Mouse (Mus musculus): ENCODE measurements around the gene Klhdc1.

Klhdc1 gene

DNA sequence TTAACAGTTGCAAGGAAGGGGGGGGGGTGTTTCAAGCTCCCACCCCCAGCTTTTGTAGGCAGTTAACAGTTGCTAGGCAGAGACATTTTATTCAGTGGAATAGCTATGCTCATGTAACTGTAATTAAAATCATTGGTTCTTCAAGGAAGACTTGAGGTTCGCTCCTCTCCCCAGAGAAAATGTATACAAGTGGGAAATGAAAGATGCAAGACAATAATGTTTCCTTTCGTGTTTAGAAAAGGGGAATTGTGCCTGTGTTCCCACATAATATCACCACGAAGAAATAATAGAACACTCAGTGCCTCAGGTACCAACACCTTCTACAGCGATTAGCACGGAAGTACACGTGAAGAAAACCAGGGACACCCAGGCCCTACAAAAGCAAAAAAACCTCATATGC is at the start of gene Klhdc1:
Klhdc1 (plus strand) TSS at position 301 of the 400 bp plus-strand sequence.
- DNase-seq (ENCODE audit: low spot score), result no peak

DNA sequence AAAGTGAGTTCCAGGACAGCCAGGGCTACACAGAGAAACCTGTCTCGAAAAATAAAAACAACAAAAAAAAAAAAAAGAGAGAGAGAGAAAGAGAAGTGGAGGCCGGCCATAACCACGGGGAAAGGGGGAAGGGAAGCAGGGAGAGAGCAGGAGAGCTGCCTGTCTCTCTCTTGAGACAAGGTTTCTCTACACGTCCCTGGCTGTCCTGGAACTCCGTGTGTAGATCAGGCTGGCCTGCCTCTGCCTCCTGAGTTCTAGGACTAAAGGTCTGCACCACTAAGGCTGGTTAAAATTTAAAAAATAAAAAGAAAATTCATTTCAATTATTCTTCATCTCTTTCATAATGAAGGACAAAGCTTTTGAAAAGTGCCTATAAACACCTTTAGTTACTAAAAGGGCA is 49.6 kb upstream of the Klhdc1 start:
- DNase-seq (ENCODE audit: low spot score), result no peak

DNA sequence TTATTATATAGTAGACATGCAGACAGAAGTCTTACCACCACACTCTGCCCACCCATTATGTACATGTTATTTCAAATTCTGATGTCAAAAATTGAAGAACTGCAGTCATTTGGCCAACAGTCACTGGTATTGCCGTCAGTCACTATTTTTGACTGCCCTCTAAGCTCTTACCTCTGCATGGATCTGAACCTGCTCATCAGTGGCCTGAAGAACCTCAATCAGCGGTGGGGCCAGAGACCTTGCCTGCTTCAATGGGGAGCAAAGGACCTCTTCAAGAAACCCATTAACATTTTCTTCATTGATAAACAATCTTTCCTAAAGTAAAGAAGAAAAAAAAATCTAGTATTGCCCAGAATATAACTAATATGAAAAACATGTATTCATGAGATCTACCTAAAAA is 48.3 kb upstream of the Klhdc1 start:
- DNase-seq (ENCODE audit: low spot score), result no peak

DNA sequence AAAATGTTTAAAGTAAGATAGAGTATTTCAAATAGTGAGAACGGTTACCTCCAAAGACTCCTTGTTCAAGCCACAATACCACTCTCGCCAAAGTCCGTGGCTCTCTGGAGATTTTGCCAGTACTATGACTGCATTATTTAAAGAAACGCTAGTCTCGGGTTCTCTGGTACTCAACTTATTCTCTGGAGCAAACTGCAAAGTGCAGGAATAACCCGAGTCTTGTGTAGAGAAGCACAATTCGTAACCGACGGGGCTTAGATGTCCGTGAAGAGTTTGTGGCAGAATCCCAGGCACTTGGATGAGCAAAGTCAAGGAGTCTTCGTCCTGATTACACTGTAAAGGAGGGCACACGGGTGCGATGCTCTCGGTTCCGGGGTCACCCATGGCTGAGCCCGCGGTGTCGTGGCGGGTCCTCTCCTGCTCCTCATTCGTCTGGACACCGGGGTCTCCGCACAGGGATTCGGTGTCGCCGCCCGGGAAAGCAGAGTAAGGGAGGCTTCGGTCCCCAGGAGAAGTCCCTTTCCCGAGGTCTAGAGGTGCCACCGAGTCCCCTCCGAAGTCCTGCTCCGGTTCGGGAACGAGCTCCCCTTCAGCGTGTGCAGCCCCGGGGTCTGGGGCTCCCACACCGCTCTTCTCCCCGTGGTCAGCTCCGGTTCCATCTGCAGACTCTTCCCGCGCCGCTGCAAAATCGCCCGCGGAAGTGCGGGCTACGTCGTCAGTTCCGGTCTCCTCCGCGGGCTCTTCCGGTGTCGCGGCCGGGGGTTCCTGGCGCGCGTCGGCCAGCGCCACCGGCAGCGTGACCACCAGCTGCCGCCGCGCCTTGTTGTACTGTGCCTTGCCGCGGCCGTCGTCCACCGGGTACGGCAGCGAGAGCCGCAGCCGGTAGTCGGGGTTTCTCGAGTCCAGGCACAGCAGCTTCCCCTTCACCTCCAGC is 44.3 kb upstream of the Klhdc1 start, which contains the start of gene Gm49383:
Gm49383 (minus strand) TSS at position 661 of the 934 bp plus-strand sequence.
- DNase-seq (ENCODE audit: low spot score), result peak; percentile 88

DNA sequence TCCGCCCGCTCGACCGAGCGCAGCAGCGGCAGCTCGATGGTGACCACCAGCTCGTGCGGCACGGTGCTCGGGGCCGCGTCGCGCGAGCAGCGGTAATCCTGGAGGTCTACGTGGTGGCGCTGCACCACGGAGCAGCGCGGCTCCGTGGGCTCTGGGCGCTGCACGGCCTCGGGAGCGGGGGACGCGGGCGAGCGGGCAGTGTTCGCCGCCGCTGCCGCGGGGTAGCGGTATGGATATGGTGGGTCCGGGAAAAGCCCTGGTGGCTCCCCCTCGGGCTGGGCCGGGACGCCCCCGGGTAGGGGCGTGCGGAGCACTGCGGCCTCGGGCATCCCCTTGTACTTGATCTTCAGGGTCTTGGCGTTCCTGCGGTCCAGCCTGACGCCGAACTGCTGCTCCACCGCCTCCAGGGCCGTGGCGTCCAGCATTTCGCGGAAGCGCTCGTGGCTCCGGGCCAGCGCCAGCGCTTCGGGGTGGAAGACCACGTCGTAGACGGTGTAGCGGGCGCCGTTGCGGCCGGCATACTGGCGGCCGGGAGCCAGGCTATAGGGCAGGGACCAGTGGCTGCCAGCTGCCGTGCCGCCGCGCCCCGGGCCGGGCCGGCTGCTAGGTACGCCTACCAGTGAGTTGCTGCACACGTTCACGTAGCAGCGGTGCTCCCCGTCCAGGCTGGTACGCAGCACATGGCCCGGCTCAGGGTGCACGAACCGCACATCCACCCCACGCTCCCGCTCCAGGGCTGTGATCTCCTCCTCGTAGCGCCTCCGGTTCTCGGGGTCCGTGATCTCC is 43.4 kb upstream of the Klhdc1 start:
- DNase-seq (ENCODE audit: low spot score), result peak; percentile 53

DNA sequence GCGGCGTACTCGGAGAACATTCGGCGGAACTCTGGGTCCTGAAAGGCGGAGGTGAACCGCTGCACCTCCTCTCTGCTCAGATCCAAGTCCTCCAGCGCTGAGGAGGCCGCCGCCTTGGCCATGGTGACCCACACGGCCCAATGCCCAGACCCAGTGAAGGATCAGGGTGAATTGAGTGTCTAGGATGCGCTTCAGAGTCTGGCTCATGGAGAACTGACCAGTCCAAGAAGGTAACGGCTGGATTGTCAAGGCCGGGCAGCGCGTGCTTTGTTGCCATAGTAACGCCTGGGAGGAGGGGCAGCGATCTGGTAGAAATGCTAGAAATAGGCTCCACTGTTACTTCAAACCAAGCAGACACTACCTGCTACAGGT is 42.8 kb upstream of the Klhdc1 start, which contains the start of gene Dnaaf2:
Dnaaf2 (minus strand) TSS at position 266 of the 372 bp plus-strand sequence.
- peak; percentile 82 for DNase-seq (ENCODE audit: low spot score)

DNA sequence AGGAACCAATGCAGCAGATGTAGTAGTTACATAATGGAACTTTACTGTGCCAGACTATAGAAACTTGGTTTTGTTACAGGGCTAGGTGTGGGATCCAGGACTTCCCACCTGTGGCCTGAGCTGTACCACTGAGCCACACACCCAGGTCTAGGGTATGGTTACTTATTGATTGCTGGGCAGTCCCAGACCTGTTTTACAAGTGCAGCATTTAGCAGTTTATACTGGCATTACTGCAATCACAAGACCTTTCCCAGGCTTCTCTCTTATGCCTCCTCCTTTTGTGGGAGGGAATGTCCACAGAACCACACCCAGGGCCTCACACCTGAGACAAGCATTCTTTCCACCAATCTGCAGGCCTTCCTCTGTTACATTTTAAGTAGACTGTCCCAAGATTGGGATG is 42.0 kb upstream of the Klhdc1 start:
- DNase-seq (ENCODE audit: low spot score), result no peak

DNA sequence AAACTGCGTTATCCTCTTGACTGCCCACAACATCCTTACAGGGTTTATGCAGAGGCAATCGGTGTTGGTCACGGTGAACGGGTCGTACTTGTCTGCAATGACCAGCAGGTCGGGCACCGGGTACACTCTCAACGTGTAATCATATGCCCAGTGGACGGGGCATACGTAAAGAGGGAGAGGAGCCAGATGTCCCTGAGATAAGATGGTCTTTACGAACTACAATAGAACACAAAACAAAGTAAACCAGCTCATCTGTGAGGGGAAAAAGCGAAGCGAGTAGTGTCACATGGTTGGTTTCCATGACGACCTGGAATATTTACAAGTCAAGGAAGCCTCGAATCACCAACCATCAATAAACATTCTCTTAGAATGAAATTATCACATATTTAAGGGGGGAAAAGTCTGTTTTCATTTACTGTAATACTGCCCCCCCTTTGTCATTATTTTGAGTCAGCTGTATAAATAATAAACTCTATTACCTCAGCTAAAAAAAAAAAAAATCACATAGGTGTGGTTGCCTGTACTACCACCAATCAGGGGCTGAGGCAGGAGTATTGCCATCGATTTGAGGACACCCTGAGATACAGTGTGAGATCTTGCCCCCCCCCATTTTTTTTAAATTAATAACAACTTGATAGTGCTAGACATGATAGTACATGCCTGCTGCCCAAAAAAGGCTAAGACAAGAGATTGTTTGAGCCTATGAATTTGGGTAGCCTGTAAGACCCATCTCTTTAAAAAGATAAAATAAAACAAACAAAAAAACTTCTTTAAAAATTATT is 36.7 kb upstream of the Klhdc1 start, which contains the start of gene Gm49384:
Gm49384 (minus strand) TSS at position 216 of the 782 bp plus-strand sequence.
- no peak for DNase-seq (ENCODE audit: low spot score)

DNA sequence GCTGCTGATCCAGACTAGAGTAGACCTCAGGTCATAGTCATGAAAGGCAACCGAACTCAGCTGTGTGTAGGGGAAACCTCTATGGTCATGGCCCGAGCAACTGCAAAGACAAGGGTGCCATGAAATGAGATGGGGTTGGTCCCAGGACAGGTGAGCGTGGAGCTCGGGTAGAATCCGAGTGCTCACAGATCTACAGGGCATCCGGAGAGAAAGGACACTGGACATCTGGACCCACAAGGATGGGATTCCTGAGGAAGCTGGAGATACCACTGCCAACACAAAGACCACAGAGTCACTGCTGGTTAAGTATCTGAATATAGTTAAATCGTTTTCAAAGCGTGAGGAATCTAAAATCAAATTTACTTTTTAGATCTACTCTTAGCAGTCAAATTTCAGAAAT is 33.6 kb upstream of the Klhdc1 start:
- DNase-seq (ENCODE audit: low spot score), result no peak

DNA sequence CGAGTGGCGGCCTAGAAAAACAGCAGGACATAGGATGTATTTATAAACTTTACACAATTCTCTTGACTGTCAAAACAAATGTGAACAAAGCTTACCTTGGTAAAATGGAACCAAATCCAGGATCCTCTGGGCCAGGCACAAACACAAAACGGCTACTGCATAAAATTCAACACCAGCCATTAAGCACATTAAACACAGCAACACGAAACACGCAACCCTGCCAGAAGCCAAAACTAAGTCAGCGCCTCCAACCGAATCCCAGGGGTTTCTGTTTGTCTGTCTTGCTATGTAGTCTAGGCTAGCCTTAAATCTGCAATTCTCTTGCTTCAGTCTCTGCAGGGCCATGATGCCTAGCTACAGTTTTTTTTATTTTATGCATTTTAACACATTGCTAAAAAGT is 33.0 kb upstream of the Klhdc1 start:
- no peak for DNase-seq (ENCODE audit: low spot score)

DNA sequence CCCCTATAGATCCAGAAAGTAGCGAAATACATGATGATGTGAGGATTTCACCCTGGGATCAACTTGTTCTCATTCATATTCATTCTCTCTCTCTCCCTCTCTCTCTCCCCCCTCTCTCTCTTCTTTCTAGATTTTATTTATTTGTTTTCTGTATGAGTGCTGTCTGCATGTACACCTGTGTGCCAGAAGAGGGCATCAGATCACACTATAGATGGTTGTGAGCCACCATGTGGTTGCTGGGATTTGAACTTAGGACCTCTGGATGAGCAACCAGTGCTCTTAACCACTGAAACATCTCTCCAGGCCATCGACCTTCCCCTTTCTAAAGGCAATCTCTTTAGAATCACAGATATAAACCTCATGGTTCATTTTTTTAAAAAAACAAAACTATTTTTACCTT is 32.5 kb upstream of the Klhdc1 start:
- no peak for DNase-seq (ENCODE audit: low spot score)

DNA sequence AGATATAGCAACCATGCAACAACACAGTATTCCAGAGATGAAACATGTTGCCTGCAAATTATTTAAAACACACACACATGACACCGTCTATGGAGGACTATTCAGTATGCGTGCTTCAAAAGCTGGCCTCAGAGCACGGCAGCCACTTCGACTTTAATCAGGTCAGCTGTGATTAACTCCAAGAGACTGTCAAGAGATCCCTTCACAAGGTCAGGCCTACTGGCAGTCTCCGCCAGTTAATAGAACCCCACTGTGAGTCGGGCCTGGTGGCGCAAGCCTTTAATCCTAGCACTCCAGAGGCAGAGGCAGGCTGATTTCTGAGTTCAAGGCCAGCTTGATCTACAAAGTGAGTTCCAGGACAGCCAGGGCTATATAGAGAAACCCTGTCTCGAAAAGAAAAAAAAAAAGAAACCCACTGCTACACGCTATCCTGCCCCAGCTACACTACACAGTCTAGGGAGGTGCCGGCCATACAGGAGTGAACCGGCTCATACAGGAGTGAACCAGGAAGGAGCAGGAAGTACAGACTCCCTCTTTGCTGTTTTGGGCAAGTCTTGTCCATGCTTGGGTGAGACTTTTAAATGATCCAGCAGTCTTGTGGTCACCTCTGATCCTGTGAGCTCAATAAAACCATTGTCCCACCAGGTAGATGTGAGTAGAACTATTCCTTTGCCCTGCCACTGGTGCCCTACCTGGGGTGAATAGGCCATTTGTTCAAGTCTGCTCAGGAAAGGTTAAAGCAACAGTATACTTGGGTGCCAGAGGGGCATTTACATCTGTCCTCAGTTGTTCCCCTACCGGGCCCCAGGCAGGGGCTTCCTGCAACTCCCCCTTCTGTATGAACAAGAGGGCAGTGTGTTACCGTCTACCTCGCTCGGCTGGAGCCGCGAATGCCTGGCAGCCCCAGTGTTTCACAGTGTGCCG is 30.7 kb upstream of the Klhdc1 start:
- no peak for DNase-seq (ENCODE audit: low spot score)

DNA sequence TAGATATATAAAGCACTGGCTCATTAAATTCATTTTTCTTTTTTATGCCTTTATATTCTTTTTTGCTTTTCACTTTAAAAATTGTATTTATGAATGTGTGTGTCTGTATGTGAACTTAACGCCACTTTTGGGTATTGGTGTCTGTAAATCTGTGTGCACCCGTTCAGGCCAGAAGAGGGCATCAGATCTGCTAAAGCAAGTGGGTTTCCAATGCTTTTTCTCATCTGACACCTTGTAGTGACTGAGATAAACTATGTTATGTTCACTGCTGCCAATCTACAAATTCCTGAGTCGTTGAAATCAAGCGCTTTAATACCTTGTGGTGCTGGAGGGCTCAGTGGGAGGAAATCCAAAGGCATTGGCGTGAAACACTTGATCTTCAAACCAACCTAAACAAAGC is 29.9 kb upstream of the Klhdc1 start:
- DNase-seq (ENCODE audit: low spot score), result peak; percentile 21

DNA sequence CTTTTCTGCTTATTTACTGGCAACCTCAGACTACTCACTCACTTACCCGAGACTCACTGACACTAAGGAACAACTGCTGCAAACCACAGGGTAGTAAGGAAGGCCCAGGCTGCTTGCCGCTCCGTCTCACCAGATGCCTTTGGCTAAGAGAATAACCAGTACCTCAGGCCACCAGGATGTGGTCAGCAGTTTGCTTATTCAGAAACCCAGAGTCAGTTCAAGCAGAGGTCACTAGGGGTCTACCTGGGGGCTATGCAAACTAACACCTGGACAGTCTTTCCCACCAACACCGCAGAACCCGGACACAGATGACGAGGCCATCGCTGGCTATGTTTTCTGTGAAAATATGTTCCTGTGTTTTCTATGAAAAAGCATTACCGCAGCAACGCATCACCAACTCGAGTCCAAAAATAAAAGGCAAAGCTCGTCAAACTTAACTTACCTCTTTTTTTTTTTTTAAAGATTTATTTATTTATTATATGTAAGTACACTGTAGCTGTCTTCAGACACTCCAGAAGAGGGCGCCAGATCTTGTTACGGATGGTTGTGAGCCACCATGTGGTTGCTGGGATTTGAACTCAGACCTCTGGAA is 27.7 kb upstream of the Klhdc1 start:
- DNase-seq (ENCODE audit: low spot score), result no peak

DNA sequence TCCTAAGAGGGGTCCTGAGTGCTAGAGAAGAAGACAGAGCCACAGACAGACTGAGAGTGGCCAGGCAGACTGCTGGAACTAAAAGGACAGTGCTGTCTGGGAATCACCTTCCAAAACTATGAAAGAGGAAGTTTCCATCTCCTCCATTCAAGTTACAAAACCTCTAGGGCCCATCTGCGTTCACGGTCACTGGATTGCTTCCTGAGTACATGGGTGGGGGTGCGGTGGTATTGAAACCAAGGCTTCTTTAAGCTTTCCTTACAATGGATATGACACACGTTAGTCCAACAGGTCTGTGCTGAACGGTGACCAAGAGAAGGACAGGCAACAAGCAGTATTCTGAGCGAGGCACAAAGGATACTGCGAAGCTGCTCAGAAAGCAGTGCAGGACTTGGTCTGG is 26.6 kb upstream of the Klhdc1 start:
- no peak for DNase-seq (ENCODE audit: low spot score)

DNA sequence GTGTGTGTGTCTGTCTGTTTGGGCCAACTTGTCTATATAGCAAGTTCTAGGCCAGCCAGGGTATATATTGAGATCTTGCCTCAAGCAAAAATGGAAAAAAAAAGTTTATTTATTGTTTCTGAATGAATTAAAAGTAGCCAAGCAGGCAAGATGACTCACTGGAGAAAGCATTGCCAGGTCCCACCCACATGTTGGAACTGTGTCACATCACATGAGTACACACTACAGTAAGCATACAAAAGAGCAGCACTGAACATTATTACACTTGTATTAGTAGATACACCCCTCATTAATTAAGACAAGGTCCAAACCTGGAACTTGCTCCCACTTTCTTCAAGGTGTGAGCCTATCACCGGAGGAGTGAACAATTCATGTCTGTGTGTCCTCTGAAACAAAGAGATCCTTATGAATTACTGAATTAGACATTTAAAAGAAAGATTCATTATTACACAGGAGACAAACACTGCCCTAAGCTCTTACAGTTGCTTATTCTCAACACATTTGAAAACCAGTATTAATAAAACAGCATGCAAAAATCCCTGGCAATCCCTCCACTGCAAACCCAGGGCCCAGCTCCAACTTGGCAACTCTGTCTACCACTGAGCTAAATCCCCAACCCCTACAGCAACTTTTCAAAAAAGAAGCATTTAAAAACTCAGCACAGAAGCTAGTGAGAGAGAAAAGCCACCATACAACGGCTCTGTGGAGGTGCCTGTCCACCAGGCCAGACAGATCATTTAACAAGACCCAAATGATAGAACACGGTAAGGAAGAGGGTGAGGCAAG is 25.8 kb upstream of the Klhdc1 start:
- no peak for DNase-seq (ENCODE audit: low spot score)

DNA sequence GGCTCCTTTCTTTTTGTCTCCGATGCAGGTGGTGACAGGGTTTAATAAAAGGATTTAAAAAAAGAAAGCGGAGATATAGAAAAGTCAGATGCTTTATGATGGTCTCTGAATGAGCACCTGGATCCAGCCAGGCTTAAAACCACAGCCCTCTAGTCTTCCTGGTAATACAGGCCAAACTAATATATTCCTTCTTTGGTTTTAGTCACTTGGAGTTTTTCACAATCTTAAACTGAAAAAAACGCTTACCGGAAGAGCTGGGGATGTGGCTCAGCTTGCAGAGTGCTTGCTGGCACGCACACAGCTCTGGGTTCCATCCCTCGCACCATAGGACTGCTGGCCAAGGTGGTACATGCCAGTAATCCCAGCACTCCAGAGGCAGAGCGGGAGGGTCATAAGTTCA is 24.4 kb upstream of the Klhdc1 start:
- no peak for DNase-seq (ENCODE audit: low spot score)

DNA sequence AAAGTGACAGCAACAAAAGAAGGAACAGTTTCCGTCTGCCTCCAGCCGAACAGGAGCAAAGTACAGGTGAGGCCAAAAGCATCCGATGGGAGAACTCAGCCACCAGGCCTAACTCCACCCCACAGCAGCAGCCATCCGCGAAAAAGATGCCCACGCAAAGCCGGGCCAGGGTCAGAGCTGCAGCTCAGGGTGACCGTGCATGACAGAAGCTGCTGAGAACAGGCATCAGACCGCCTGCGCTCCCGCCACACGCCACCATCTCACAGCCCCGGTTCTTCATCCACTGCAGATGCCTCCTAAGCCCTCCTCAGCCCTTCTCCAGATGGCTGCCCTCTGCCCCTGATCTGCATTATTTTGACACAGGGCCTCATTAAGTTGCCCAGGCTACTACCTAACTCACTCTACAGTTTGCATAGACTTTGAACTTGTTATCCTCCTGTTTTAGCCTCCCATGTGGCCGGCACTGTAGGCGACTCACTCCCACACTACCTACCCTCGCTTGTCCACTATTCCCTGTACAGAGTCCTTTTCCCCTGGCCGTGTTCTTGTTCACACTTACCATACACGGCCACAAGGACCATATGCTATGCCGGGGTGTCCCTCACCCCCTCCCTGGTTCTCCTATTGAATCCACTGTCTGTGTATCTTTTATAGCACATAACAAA is 20.2 kb upstream of the Klhdc1 start:
- DNase-seq (ENCODE audit: low spot score), result no peak

DNA sequence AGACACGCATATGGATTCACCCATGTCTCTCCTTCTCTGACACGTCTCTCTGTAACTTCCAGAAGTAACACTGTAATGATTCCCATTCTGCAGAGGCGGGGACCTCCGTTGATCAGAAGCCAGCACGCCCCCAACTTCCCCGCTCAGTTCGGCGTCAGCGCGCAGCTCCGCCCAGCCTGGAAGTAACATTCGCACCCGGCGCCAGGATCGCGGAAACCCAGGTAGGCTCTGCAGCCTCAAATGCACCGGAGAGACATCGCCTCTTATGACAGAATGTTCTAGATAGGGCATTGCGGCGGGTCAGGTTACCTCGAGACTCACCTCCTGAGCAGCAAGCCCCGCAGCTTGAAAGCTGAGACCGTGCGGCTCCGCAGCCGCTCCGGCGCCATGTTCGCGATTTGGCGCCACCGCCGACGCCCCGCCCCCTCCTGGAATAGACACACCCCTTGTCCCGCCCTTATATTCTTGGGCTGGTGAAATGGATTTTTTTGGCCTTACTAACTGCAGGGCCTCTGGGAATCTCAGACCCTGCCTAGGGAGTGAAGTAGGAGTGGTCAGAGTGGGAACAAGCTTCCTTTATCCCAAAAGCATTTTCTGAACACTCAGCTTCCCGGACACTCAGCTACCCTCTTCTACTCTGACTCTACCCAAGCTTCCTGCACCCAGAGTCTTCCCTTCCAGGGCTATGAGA is 13.1 kb upstream of the Klhdc1 start, which contains the start of gene Pole2:
Pole2 (minus strand) TSS at position 420 of the 691 bp plus-strand sequence.
- DNase-seq (ENCODE audit: low spot score), result peak; percentile 88

Measured in retina, embryonic 14.5 days (tissue).